Mouse (Mus musculus): ENCODE measurements around the gene Klrb1b. TPM values are rescaled to one million over a fixed set of nuclear protein-coding genes. Genes with fewer than 3 reads are reported as not detected.

The Klrb1b gene
- not detected for total RNA-seq (2022)

DNA sequence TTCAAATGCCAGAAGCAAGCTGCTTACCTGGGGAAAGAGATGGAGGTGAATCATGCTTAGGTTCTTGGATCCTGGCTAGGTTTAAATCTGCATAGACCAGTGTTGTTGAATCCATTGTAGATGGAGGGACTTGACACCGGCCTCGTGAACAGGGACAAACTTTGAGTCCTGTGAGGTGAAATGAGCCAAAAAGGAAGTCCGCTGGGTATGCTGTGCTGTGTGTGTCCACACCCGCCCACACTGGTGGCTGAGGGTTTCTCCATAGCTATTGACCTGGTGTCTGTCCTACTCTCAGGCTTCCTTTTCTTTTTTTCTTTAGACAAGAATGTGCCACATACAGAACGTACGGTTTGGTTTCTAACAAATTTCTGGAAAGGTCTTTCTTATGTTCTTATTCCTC, at the start of gene Klrb1b, which contains the start of gene Gm44511:
Gene Klrb1b, minus strand, starts transcription at position 200 of the 400 bp plus-strand sequence.
Gene Gm44511, minus strand, starts transcription at position 184 of the 400 bp plus-strand sequence.
- no peak for DNase-seq (ENCODE audit: low spot score in 2 of 2)

DNA sequence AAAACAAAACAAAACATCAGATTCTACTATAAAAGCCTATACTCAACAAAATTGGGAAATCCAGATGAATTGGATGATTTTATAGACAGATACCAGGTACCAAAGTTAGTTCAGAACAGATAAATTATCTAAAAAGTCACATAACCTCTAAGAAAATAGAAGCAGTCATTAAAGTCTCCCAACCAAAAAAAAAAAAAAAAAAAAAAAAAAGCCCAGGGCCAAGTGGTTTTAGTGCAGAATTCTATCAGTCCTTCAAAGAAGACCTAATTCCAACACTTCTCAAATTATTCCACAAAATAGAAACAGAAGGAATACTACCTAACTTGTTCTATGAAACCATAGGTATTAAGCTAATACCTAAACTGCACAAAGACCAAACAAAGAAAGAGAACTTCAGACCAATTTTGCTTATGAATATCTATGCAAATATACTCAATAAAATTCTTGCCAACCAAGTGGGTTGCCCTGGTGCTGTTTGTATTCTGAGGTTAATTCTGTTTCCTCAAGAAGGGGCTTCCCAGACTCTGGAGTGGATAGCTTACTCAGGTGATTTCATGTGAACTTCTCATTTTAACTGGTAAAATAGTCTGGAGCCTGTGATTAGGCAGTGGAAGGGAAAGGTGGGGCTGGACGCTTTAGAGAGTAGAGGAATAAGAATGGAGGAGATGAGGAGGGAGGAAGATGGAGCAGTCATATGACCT, 45.9 kb upstream of the Klrb1b start:
- DNase-seq (ENCODE audit: low spot score in 2 of 2) = no peak

GRCm38 (mm10) chr6:128868861-128869260, 42.7 kb upstream of the Klrb1b start:
- DNase-seq (ENCODE audit: low spot score in 2 of 2) = no peak

GRCm38 (mm10) chr6:128857976-128858375, 31.8 kb upstream of the Klrb1b start:
- DNase-seq (ENCODE audit: low spot score in 2 of 2) = no peak

GRCm38 (mm10) chr6:128856250-128856649, 30.1 kb upstream of the Klrb1b start:
- peak in 1 of 2 experiments; percentile 47 for DNase-seq (ENCODE audit: low spot score in 2 of 2)

DNA sequence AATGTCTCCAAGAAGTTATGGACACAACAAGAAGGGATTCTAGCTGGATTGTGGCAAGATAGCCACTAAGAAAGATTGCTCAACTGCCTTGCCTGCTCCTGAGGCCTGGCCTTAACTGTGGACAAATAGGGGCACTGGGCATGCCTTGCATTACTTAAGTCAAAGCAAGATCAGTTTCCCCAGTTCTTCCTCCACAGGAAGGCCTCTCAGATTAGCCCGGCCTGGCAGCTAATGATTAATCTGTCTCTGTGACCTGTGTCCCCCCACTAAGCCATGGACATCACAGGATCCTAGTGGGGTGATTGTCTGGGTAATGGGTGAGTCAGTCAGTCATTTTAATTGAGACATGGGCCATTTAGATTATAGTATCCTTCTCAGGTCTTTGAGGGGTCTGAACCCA, 29.3 kb upstream of the Klrb1b start:
- DNase-seq (ENCODE audit: low spot score in 2 of 2) = no peak

DNA sequence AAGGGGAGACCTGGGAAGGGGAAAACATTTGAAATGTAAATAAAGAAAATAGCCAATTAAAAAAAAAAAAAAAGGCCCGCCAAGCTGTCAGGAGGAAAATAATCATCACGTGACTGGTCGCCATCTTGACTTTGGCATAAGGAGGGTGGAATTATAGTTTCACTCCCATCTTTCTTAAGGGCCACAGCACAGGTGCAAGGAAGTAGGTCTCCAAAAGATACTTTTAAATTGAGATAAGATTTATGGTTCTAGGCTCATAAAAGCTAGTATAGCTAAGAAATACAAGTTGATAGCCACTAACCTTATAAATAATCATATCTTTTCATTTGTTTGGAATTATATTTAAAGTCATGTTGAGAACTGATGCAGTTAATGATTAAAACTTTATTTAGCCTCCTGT, 28.8 kb upstream of the Klrb1b start:
- no peak for DNase-seq (ENCODE audit: low spot score in 2 of 2)

GRCm38 (mm10) chr6:128854024-128854820, 28.1 kb upstream of the Klrb1b start:
- DNase-seq (ENCODE audit: low spot score in 2 of 2) = peak in 1 of 2 experiments; percentile 17

GRCm38 (mm10) chr6:128852766-128853165, 26.6 kb upstream of the Klrb1b start:
- no peak for DNase-seq (ENCODE audit: low spot score in 2 of 2)

GRCm38 (mm10) chr6:128851151-128851550, 25.0 kb upstream of the Klrb1b start:
- no peak for DNase-seq (ENCODE audit: low spot score in 2 of 2)

DNA sequence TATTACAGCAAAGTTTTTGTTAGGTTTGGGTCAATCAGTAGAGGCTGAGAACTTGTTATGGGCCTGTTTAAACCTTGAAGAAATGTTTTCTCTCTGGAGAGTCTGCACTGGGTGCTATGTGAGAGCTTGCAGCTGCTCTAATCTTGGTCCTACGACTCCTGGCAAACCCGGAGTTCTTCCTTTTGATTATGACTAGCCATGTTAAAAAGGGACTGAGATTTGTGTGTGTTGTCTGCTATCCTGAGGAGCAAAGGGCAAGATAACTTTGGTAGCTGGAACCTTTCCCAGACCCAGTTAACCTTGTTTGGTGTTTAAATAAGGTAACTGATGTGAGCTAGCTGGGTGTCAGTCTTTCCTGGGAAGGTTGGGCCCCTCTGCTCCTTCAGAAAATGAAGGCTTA, 24.5 kb upstream of the Klrb1b start:
- no peak for DNase-seq (ENCODE audit: low spot score in 2 of 2)

DNA sequence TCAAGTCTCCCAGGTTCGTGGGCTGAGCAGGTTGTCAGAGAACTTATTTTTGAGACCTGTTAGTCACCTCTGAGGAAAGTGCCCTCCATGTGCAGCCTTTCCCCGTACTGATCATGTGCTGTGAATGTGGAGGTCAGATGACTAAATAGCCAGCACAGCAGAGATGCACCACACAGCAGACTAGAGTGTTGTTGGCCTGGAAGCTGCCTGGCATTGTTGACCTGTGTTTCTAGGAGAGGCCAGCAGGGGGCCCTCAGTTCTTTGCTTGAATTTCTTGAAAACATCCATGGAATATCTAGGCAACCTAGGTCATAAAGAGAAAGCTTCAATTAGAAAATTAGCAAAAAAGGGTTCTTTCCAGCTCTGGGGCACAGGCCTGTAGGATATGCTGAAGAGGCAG, 23.8 kb upstream of the Klrb1b start:
- DNase-seq (ENCODE audit: low spot score in 2 of 2) = peak in 1 of 2 experiments; percentile 20

DNA sequence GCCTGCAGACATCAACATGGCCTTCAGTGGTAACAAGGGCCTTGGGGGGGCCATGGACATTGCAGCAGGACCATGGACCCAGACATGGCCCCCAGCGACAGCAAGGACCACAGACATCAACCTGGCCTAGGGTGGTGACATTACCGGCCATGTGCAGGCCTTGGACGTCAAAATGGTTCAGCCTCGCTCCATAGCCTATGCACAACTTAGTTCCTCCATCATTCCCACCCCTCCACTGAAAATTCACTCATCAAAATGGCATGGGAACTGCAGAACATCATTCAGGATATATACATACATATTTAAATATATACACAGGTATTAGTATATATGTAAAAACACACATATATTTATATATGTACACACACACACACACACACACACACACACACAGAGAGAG, 21.3 kb upstream of the Klrb1b start:
- no peak for DNase-seq (ENCODE audit: low spot score in 2 of 2)

- no peak for DNase-seq (ENCODE audit: low spot score in 2 of 2)
These were observed 19.9 kb upstream of the Klrb1b start for GRCm38 (mm10) chr6:128845998-128846542.

DNA sequence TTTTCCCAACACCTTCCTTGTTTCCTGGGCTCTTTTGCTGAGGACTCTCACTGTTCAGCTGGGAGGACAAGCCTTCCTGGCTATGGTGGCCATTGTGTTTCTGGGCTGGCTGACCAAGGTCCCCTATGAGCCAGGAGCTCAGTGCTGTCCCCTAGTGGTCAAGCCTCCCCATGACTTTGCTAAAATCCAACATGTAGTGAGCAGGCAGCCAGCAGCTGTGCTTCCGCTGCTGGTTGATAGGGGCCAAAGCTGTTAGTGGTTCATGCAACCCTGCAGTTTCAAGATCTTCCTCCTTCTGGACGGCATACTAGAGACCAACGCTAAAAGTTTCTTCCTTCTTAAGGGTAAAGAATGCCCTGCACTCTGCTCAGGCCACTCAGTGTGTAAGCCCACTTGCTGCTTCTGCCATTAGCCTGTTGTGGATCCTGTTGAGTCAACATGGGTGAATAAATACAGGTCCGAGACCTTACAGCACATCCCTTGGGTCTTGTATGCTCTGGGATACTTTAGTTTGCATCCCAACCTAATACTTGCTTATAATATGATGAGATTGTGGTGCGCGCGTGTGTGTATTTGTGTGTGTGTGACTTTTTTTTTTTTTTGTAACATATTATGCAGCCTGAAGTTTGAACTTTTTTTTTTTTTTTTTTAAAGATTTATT, 19.3 kb upstream of the Klrb1b start:
- peak; percentile 86 to 87 for DNase-seq (ENCODE audit: low spot score in 2 of 2)

- DNase-seq (ENCODE audit: low spot score in 2 of 2) = no peak
These were observed 18.5 kb upstream of the Klrb1b start for GRCm38 (mm10) chr6:128844586-128845080.

DNA sequence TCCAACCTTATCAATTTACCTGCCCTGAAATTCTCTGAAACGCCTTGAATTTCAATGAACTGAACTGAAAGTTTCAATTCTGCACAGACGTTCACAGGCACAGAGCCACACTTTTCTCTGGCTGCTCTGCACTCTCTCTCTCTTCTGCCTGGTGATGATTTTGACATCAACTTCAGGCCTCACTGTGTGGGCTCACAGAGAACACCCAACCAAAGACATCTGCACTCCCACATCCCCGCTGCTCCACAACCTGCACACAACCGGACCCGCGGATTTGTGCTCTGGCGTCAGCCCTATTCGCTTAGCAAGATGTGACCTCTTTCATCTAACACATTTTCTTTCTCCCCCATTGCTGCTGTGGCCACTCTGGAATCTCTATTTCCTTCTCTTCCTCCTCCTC, 18.0 kb upstream of the Klrb1b start:
- DNase-seq (ENCODE audit: low spot score in 2 of 2) = no peak

- peak; percentile 47 for DNase-seq (ENCODE audit: low spot score in 2 of 2)
These were observed 17.4 kb upstream of the Klrb1b start for GRCm38 (mm10) chr6:128843479-128843992.

DNA sequence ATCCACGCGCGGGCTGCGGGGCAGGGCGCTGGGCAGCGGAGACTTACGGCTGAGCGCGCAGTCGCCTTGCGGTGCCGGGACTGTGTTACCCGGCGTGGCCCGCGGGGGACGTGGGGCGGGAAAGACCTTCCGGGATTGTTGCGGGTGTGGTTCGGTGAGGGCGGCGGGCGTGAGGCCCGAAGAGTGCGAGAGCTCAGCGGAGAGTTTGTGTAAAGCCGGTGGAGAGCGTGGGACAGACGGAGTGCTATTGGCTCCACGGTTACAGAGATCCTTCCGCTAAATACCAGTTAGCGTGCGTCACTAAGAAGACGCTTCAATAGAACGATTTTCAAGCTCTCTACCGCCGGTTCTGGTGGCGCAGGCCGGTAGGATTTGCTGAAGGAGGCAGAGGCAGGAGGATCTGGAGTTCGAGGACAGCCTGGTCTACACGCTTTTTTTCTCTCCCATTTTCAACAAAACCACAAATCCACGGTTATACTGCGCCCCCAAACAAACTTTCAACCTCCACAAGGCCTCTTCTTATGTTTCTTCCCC, 16.9 kb upstream of the Klrb1b start:
- peak; percentile 82 to 87 for DNase-seq (ENCODE audit: low spot score in 2 of 2)

GRCm38 (mm10) chr6:128842356-128842944, 16.3 kb upstream of the Klrb1b start:
- DNase-seq (ENCODE audit: low spot score in 2 of 2) = no peak
